Mouse (Mus musculus) lung, embryonic 14.5 days (tissue): ENCODE data around the gene Sh3bp2. TPM values are rescaled to one million over a fixed set of nuclear protein-coding genes. Genes with fewer than 3 reads are reported as not detected.

ENCODE experiments used
- ATAC-seq: fragments of 200-750 bp; cut with Nextera tagmentation; 2 replicates; pipeline ENCODE4 v1.8.0; 2017; ENCODE audit warnings: mild to moderate bottlenecking, moderate TSS enrichment, moderate library complexity; ENCODE audit not compliant: insufficient read depth
- DNase-seq: peaks from one replicate; pipeline ENCODE4 v3.0.0-alpha.2; 2015
- H3K27ac ChIP-seq: fragments of 300-500 bp; sonication (generic); 2 replicates; pipeline ENCODE4 v1.5.1; 2014; ENCODE audit warnings: low read depth, mild to moderate bottlenecking, moderate library complexity
- H3K27me3 ChIP-seq: fragments of 300-500 bp; sonication (generic); 2 replicates; pipeline ENCODE4 v1.6.1; 2014; ENCODE audit warnings: low read length, control low read depth; ENCODE audit not compliant: insufficient read depth
- H3K36me3 ChIP-seq: fragments of 300-500 bp; sonication (generic); 2 replicates; pipeline ENCODE4 v1.6.1; 2014; ENCODE audit warnings: control low read depth; ENCODE audit not compliant: insufficient read depth
- H3K4me1 ChIP-seq: fragments of 300-500 bp; sonication (generic); 2 replicates; pipeline ENCODE4 v1.6.1; 2014; ENCODE audit warnings: antibody characterized with exemption, control low read depth; ENCODE audit not compliant: insufficient read depth
- H3K4me2 ChIP-seq: fragments of 300-500 bp; sonication (generic); 2 replicates; pipeline ENCODE4 v1.6.1; 2014; ENCODE audit warnings: mild to moderate bottlenecking
- H3K4me3 ChIP-seq: fragments of 300-500 bp; sonication (generic); 2 replicates; pipeline ENCODE4 v1.5.1; 2014; ENCODE audit warnings: low read depth, low read length
- H3K9ac ChIP-seq: fragments of 300-500 bp; sonication (generic); 2 replicates; pipeline ENCODE4 v1.6.1; 2014
- H3K9me3 ChIP-seq: fragments of 300-500 bp; sonication (generic); 2 replicates; pipeline ENCODE4 v1.6.1; 2016; ENCODE audit warnings: low read depth, low read length, control low read depth
- CTCF ChIP-seq: IDR thresholded peaks from 2 replicates; pipeline ENCODE4 v1.5.1; 2016; ENCODE audit warnings: antibody characterized with exemption, low read depth
- WGBS: fragments of 180-500 bp; shearing (Covaris S2); extraction: QIAGEN DNeasy Blood & Tissue Kit; methylation state at CpG from one replicate; pipeline ENCODE4 v1.1.7; 2014; 5-methylcytosine and 5-hydroxymethylcytosine counted together
- polyA plus RNA-seq: library from polyadenylated mRNA; unstranded; fragments of >200 nt; fragmentation: Nextera tagmentation; extraction: Ambion mirVana; gene quantifications from 2 replicates; pipeline ENCODE4 v1.2.1, GENCODE M21; 2014

The Sh3bp2 gene
- polyA plus RNA-seq, 1 experiment from 2014 or later: 15.0 TPM

GRCm38 (mm10) chr5:34524511-34524910 is 1.1 kb upstream of the Sh3bp2 start:
- no peak for ATAC-seq

GRCm38 (mm10) chr5:34526477-34526775 is 788 bp downstream of the Sh3bp2 start:
- peak overlapping the region; percentile 52 for H3K4me3 ChIP-seq
- H3K9ac ChIP-seq: no peak overlapping the region

More at GRCm38 (mm10) chr5:34524511-34524910, 1.1 kb upstream of the Sh3bp2 start:
- H3K36me3 ChIP-seq: no peaks in the 10 kb centered on the region
- no peak overlapping the region for H3K4me3 ChIP-seq
- H3K4me2 ChIP-seq: no peak overlapping the region
- no peak overlapping the region for H3K27ac ChIP-seq
- H3K4me1 ChIP-seq: no peaks in the 10 kb centered on the region
- no peak overlapping the region for H3K9ac ChIP-seq
- DNase-seq: no peak
- H3K9me3 ChIP-seq: no peaks in the 10 kb centered on the region
- no peaks in the 10 kb centered on the region for H3K27me3 ChIP-seq
- TF ChIP-seq CTCF: no peak

GRCm38 (mm10) chr5:34527352-34527751 is 1.7 kb downstream of the Sh3bp2 start:
- TF ChIP-seq CTCF: no peak
- Histone ChIP-seq H3K27ac (no peak overlapping the region), H3K27me3 (no peaks in the 10 kb centered on the region), H3K4me3 (no peak overlapping the region), H3K9ac (no peak overlapping the region), H3K4me2 (no peak overlapping the region), H3K4me1 (no peaks in the 10 kb centered on the region), H3K36me3 (no peaks in the 10 kb centered on the region), H3K9me3 (no peaks in the 10 kb centered on the region)
- WGBS: 79% methylated on average over 2 of the region's 2 CpGs
- ATAC-seq: no peak
- no peak for DNase-seq

More at GRCm38 (mm10) chr5:34526477-34526775, 788 bp downstream of the Sh3bp2 start:
- no peak for TF ChIP-seq CTCF
- ATAC-seq (no peak), DNase-seq (no peak)
- H3K4me1 ChIP-seq: no peaks in the 10 kb centered on the region
- H3K27me3 ChIP-seq: no peaks in the 10 kb centered on the region
- 35% methylated on average over 5 of the region's 5 CpGs for WGBS
- H3K27ac ChIP-seq: no peak overlapping the region
- no peaks in the 10 kb centered on the region for H3K9me3 ChIP-seq
- no peaks in the 10 kb centered on the region for H3K36me3 ChIP-seq
- H3K4me2 ChIP-seq: peak overlapping the region; percentile 77

GRCm38 (mm10) chr5:34528724-34529123 is 3.1 kb downstream of the Sh3bp2 start:
- no peak for ATAC-seq
- WGBS: 79% methylated on average over 5 of the region's 5 CpGs
- no peak for TF ChIP-seq CTCF

GRCm38 (mm10) chr5:34530116-34530515 is 4.5 kb downstream of the Sh3bp2 start:
- no peak for TF ChIP-seq CTCF
- WGBS: 67% methylated on average over 5 of the region's 5 CpGs
- ATAC-seq (no peak), DNase-seq (no peak)
- no peaks in the 10 kb centered on the region for H3K27me3 ChIP-seq
- H3K36me3 ChIP-seq: no peaks in the 10 kb centered on the region
- no peak overlapping the region for H3K27ac ChIP-seq
- H3K4me1 ChIP-seq: no peaks in the 10 kb centered on the region
- H3K4me3 ChIP-seq: no peak overlapping the region
- no peaks in the 10 kb centered on the region for H3K9me3 ChIP-seq
- H3K4me2 ChIP-seq: no peak overlapping the region
- no peak overlapping the region for H3K9ac ChIP-seq

More at GRCm38 (mm10) chr5:34528724-34529123, 3.1 kb downstream of the Sh3bp2 start:
- Histone ChIP-seq H3K36me3 (no peaks in the 10 kb centered on the region), H3K4me1 (no peaks in the 10 kb centered on the region), H3K9me3 (no peaks in the 10 kb centered on the region), H3K27me3 (no peaks in the 10 kb centered on the region), H3K4me3 (no peak overlapping the region), H3K9ac (no peak overlapping the region), H3K4me2 (no peak overlapping the region), H3K27ac (no peak overlapping the region)
- no peak for DNase-seq

GRCm38 (mm10) chr5:34530687-34531086 is 5.0 kb downstream of the Sh3bp2 start:
- H3K27me3 ChIP-seq: no peaks in the 10 kb centered on the region
- no peak overlapping the region for H3K27ac ChIP-seq
- no peak for TF ChIP-seq CTCF
- no peaks in the 10 kb centered on the region for H3K36me3 ChIP-seq
- no peaks in the 10 kb centered on the region for H3K4me1 ChIP-seq
- 31% methylated on average over 4 of the region's 4 CpGs for WGBS
- no peaks in the 10 kb centered on the region for H3K9me3 ChIP-seq
- ATAC-seq (no peak), DNase-seq (no peak)
- H3K4me2 ChIP-seq: no peak overlapping the region
- no peak overlapping the region for H3K4me3 ChIP-seq
- H3K9ac ChIP-seq: no peak overlapping the region

GRCm38 (mm10) chr5:34533066-34533465 is 7.4 kb downstream of the Sh3bp2 start:
- Histone ChIP-seq H3K27ac (no peak overlapping the region), H3K4me1 (no peaks in the 10 kb centered on the region), H3K4me3 (no peak overlapping the region), H3K4me2 (no peak overlapping the region), H3K9ac (no peak overlapping the region), H3K36me3 (no peaks in the 10 kb centered on the region), H3K27me3 (no peaks in the 10 kb centered on the region), H3K9me3 (no peaks in the 10 kb centered on the region)
- WGBS: 67% methylated on average over 5 of the region's 5 CpGs
- ATAC-seq (no peak), DNase-seq (no peak)
- no peak for TF ChIP-seq CTCF

- Histone ChIP-seq H3K4me3 (no peak overlapping the region), H3K27ac (no peak overlapping the region), H3K27me3 (no peaks in the 10 kb centered on the region), H3K4me1 (no peaks in the 10 kb centered on the region), H3K4me2 (no peak overlapping the region), H3K9ac (no peak overlapping the region), H3K36me3 (no peaks in the 10 kb centered on the region), H3K9me3 (no peaks in the 10 kb centered on the region)
- 63% methylated on average over 3 of the region's 3 CpGs for WGBS
- no peak for TF ChIP-seq CTCF
- ATAC-seq (no peak), DNase-seq (peak; percentile 3)
Observed at GRCm38 (mm10) chr5:34533820-34534219, 8.2 kb downstream of the Sh3bp2 start.
